Mouse (Mus musculus): ENCODE results near the gene Lrp1. TPM values are rescaled to one million over a fixed set of nuclear protein-coding genes. Genes with fewer than 3 reads are reported as not detected.
A peak's percentile ranks its signal among the peaks of the same experiment; 100 is the strongest.

Gene Lrp1
- polyA plus RNA-seq, 2 experiments: 146 to 261 TPM

- Histone ChIP-seq H3K9me3 (ENCODE audit: control insufficient read depth, low read length) (no peaks in the 10 kb centered on the region), H3K27me3 (ENCODE audit: control insufficient read depth, insufficient read depth, low read length) (peaks cover 25% of the 10 kb centered on the region), H3K4me1 (ENCODE audit: control insufficient read depth, insufficient read depth, low read length) (peaks cover 21% of the 10 kb centered on the region), H3K27ac (replicated peaks; ENCODE audit: low read depth, low read length) (no peak overlapping the region), H3K4me3 (replicated peaks; ENCODE audit: low read length) (no peak overlapping the region), H3K9ac (ENCODE audit: low read depth, low read length, severe bottlenecking) (no peak overlapping the region), H3K36me3 (ENCODE audit: control insufficient read depth, insufficient read depth, low read length) (peaks cover 26% of the 10 kb centered on the region), H3K4me2 (replicated peaks; ENCODE audit: low read depth, low read length, severe bottlenecking) (no peak overlapping the region)
- ATAC-seq (ENCODE audit: low FRiP score, low read depth): no peak
- WGBS: 95% methylated on average over 21 of the region's 26 CpGs
- DNase-seq (ENCODE audit: low spot score): no peak
- no peak for TF ChIP-seq POLR2A (IDR thresholded peaks at IDR 0.05; ENCODE audit: borderline replicate concordance, extremely low read depth, insufficient read depth, insufficient read length)
These were observed 101.8 kb downstream of the Lrp1 start for GRCm38 (mm10) chr10:127519041-127519701.

GRCm38 (mm10) chr10:127517941-127518340, 103.0 kb downstream of the Lrp1 start:
- H3K4me2 ChIP-seq (replicated peaks; ENCODE audit: low read depth, low read length, severe bottlenecking): no peak overlapping the region
- no peak for DNase-seq (ENCODE audit: low spot score)
- 95% methylated on average over 22 of the region's 22 CpGs for WGBS
- peaks cover 26% of the 10 kb centered on the region for H3K36me3 ChIP-seq (ENCODE audit: control insufficient read depth, insufficient read depth, low read length)
- TF ChIP-seq POLR2A (IDR thresholded peaks at IDR 0.05; ENCODE audit: borderline replicate concordance, extremely low read depth, insufficient read depth, insufficient read length): no peak
- no peak for ATAC-seq (ENCODE audit: low FRiP score, low read depth)
- H3K27ac ChIP-seq (replicated peaks; ENCODE audit: low read depth, low read length): no peak overlapping the region
- no peak overlapping the region for H3K9ac ChIP-seq (ENCODE audit: low read depth, low read length, severe bottlenecking)
- peaks cover 31% of the 10 kb centered on the region for H3K27me3 ChIP-seq (ENCODE audit: control insufficient read depth, insufficient read depth, low read length)
- H3K9me3 ChIP-seq (ENCODE audit: control insufficient read depth, low read length): no peaks in the 10 kb centered on the region
- no peak overlapping the region for H3K4me3 ChIP-seq (replicated peaks; ENCODE audit: low read length)
- peaks cover 30% of the 10 kb centered on the region for H3K4me1 ChIP-seq (ENCODE audit: control insufficient read depth, insufficient read depth, low read length)

GRCm38 (mm10) chr10:127516576-127517260, 104.2 kb downstream of the Lrp1 start:
- peaks cover 41% of the 10 kb centered on the region for H3K27me3 ChIP-seq (ENCODE audit: control insufficient read depth, insufficient read depth, low read length)
- DNase-seq (ENCODE audit: low spot score) (peak; percentile 58), ATAC-seq (ENCODE audit: low FRiP score, low read depth) (peak; percentile 23; the same call in 1 of the 2 replicates)
- no peak overlapping the region for H3K27ac ChIP-seq (replicated peaks; ENCODE audit: low read depth, low read length)
- H3K4me1 ChIP-seq (ENCODE audit: control insufficient read depth, insufficient read depth, low read length): peaks cover 41% of the 10 kb centered on the region
- peaks cover 26% of the 10 kb centered on the region for H3K36me3 ChIP-seq (ENCODE audit: control insufficient read depth, insufficient read depth, low read length)
- H3K4me3 ChIP-seq (replicated peaks; ENCODE audit: low read length): 0 out of 2 replicates have a peak overlapping the region, but pooled peaks have one; percentile 7
- no peaks in the 10 kb centered on the region for H3K9me3 ChIP-seq (ENCODE audit: control insufficient read depth, low read length)
- 12% methylated on average over 30 of the region's 30 CpGs for WGBS
- no peak for TF ChIP-seq POLR2A (IDR thresholded peaks at IDR 0.05; ENCODE audit: borderline replicate concordance, extremely low read depth, insufficient read depth, insufficient read length)
- H3K4me2 ChIP-seq (replicated peaks; ENCODE audit: low read depth, low read length, severe bottlenecking): peak overlapping the region; percentile 41
- H3K9ac ChIP-seq (ENCODE audit: low read depth, low read length, severe bottlenecking): peak overlapping the region; percentile 46

- no peak for DNase-seq (ENCODE audit: low spot score)
These were observed 104.9 kb downstream of the Lrp1 start for GRCm38 (mm10) chr10:127515983-127516459.

GRCm38 (mm10) chr10:127515271-127515982, 105.5 kb downstream of the Lrp1 start:
- Histone ChIP-seq H3K27me3 (ENCODE audit: control insufficient read depth, insufficient read depth, low read length) (peaks cover 53% of the 10 kb centered on the region), H3K36me3 (ENCODE audit: control insufficient read depth, insufficient read depth, low read length) (peaks cover 26% of the 10 kb centered on the region), H3K4me3 (replicated peaks; ENCODE audit: low read length) (0 out of 2 replicates have a peak overlapping the region, but pooled peaks have one; percentile 8), H3K9ac (ENCODE audit: low read depth, low read length, severe bottlenecking) (no peak overlapping the region), H3K9me3 (ENCODE audit: control insufficient read depth, low read length) (no peaks in the 10 kb centered on the region), H3K27ac (replicated peaks; ENCODE audit: low read depth, low read length) (no peak overlapping the region), H3K4me2 (replicated peaks; ENCODE audit: low read depth, low read length, severe bottlenecking) (peak overlapping the region; percentile 9; the same call in 1 of the 2 replicates), H3K4me1 (ENCODE audit: control insufficient read depth, insufficient read depth, low read length) (peaks cover 36% of the 10 kb centered on the region)
- DNase-seq (ENCODE audit: low spot score) (no peak), ATAC-seq (ENCODE audit: low FRiP score, low read depth) (no peak)
- no peak for TF ChIP-seq POLR2A (IDR thresholded peaks at IDR 0.05; ENCODE audit: borderline replicate concordance, extremely low read depth, insufficient read depth, insufficient read length)
- WGBS: 26% methylated on average over 9 of the region's 9 CpGs

More at GRCm38 (mm10) chr10:127515983-127516459, 104.9 kb downstream of the Lrp1 start:
- peaks cover 48% of the 10 kb centered on the region for H3K27me3 ChIP-seq (ENCODE audit: control insufficient read depth, insufficient read depth, low read length)
- H3K4me2 ChIP-seq (replicated peaks; ENCODE audit: low read depth, low read length, severe bottlenecking): peak overlapping the region; percentile 41; the same call in 1 of the 2 replicates
- ATAC-seq (ENCODE audit: low FRiP score, low read depth): no peak
- no peak for TF ChIP-seq POLR2A (IDR thresholded peaks at IDR 0.05; ENCODE audit: borderline replicate concordance, extremely low read depth, insufficient read depth, insufficient read length)
- H3K9me3 ChIP-seq (ENCODE audit: control insufficient read depth, low read length): no peaks in the 10 kb centered on the region
- WGBS: 25% methylated on average over 8 of the region's 8 CpGs
- no peak overlapping the region for H3K4me3 ChIP-seq (replicated peaks; ENCODE audit: low read length)
- H3K4me1 ChIP-seq (ENCODE audit: control insufficient read depth, insufficient read depth, low read length): peaks cover 36% of the 10 kb centered on the region
- H3K27ac ChIP-seq (replicated peaks; ENCODE audit: low read depth, low read length): no peak overlapping the region
- H3K9ac ChIP-seq (ENCODE audit: low read depth, low read length, severe bottlenecking): peak overlapping the region; percentile 46; the same call in 1 of the 2 replicates
- H3K36me3 ChIP-seq (ENCODE audit: control insufficient read depth, insufficient read depth, low read length): peaks cover 26% of the 10 kb centered on the region
